Mouse (Mus musculus) megakaryocyte-erythroid progenitor cell, adult 5-6 weeks (primary cell): ENCODE measurements around the gene Sinhcaf. TPM values are rescaled to one million over a fixed set of nuclear protein-coding genes. Genes with fewer than 3 reads are reported as not detected.
"Not testable (repeated sequence)": the region's sequence is repeated elsewhere in the genome, so short reads cannot be mapped to it uniquely, and the experiment has no call there.

Source experiments
- ATAC-seq: replicated peaks from 2 replicates; pipeline ENCODE4 v1.8.0; 2016; ENCODE audit warnings: mild to moderate bottlenecking, inconsistent platforms; ENCODE audit not compliant: severe bottlenecking, poor library complexity, low FRiP score, low TSS enrichment
- total RNA-seq, 2 experiments: library from RNA; stranded (forward) in 1 of 2; stranded (reverse) in 1 of 2; fragments of 200-1000, 215-1000 nt in 1 of 2; fragments of >200 nt in 1 of 2; fragmentation: Nextera tagmentation in 1 of 2; gene quantifications; 2 replicates each; pipeline ENCODE4 v1.2.3; 2014 to 2017

Gene Sinhcaf
- total RNA-seq (2014; fragmentation: Nextera tagmentation): 32.1 and 46.3 TPM in 2 replicates
- 134 and 160 TPM in 2 replicates for total RNA-seq (2017)

- ATAC-seq: peak; percentile 73
Measured at GRCm38 (mm10) chr6:148946409-148946742, at the start of gene Sinhcaf. Gene Sinhcaf, minus strand, starts transcription at chr6:148946467.

GRCm38 (mm10) chr6:148994327-148994999 lies 48.2 kb upstream of the Sinhcaf start:
- ATAC-seq: peak; percentile 78

- peak; percentile 72 for ATAC-seq
Measured at GRCm38 (mm10) chr6:148993117-148994077, 47.1 kb upstream of the Sinhcaf start.

GRCm38 (mm10) chr6:148992373-148993116 lies 46.3 kb upstream of the Sinhcaf start:
- no peak for ATAC-seq

GRCm38 (mm10) chr6:148991660-148992372 lies 45.5 kb upstream of the Sinhcaf start:
- ATAC-seq: no peak

- ATAC-seq: not testable (repeated sequence)
Measured at GRCm38 (mm10) chr6:148989792-148990491, 43.7 kb upstream of the Sinhcaf start.

GRCm38 (mm10) chr6:148986003-148986402 lies 39.7 kb upstream of the Sinhcaf start:
- 0 out of 2 replicates have a peak, but pooled peaks have one; percentile 16 for ATAC-seq

GRCm38 (mm10) chr6:148980495-148980894 lies 34.2 kb upstream of the Sinhcaf start:
- ATAC-seq: no peak

GRCm38 (mm10) chr6:148975096-148975495 lies 28.8 kb upstream of the Sinhcaf start:
- no peak for ATAC-seq

- ATAC-seq: no peak
Measured at GRCm38 (mm10) chr6:148972891-148973290, 26.6 kb upstream of the Sinhcaf start.

- ATAC-seq: no peak
Measured at GRCm38 (mm10) chr6:148972059-148972848, 26.0 kb upstream of the Sinhcaf start.

GRCm38 (mm10) chr6:148971385-148971940 lies 25.2 kb upstream of the Sinhcaf start:
- no peak; the same call in 1 of the 2 replicates for ATAC-seq

GRCm38 (mm10) chr6:148961285-148961684 lies 15.0 kb upstream of the Sinhcaf start:
- ATAC-seq: no peak

- ATAC-seq: no peak
Measured at GRCm38 (mm10) chr6:148959540-148960238, 13.4 kb upstream of the Sinhcaf start.

GRCm38 (mm10) chr6:148958712-148959111 lies 12.4 kb upstream of the Sinhcaf start:
- ATAC-seq: no peak

- no peak for ATAC-seq
Measured at GRCm38 (mm10) chr6:148957046-148957445, 10.8 kb upstream of the Sinhcaf start.
